Mouse (Mus musculus) heart, postnatal 14 days (tissue): ENCODE data around the gene 2510009E07Rik. TPM values are rescaled to one million over a fixed set of nuclear protein-coding genes. Genes with fewer than 3 reads are reported as not detected.
"Not testable (repeated sequence)": the region's sequence is repeated elsewhere in the genome, so short reads cannot be mapped to it uniquely, and the experiment has no call there.

Experiments
- DNase-seq, 2 experiments: peaks; one replicate each; pipeline ENCODE4 v3.0.0; 2021 to 2022
- intact Hi-C: fragments of 180-260 bp; cut with DNase I; formaldehyde crosslinking; loops from one replicate; pipeline ENCODE4 v1.15.1; 2025
- total RNA-seq, 2 experiments: library from RNA; stranded (reverse); gene quantifications; 2 replicates each; pipeline ENCODE4 v1.2.3; 2021

The 2510009E07Rik gene
- total RNA-seq, 2 experiments from 2014 or later: 29.0 to 31.1 TPM

GRCm38 (mm10) chr16:21690216-21690755, 4.2 kb downstream of the 2510009E07Rik start:
- intact Hi-C loops: loop anchor here (5.0 to 10.0 kb wide), 3 partner anchors 33 to 975 kb away; partner anchors contain the start of genes Clcn2 and Polr2h

GRCm38 (mm10) chr16:21689141-21689540, 5.3 kb downstream of the 2510009E07Rik start:
- DNase-seq: no peak

More at GRCm38 (mm10) chr16:21690216-21690755, 4.2 kb downstream of the 2510009E07Rik start:
- no peak for DNase-seq

GRCm38 (mm10) chr16:21687406-21687805, 7.1 kb downstream of the 2510009E07Rik start:
- intact Hi-C loops: no loop called here

More at GRCm38 (mm10) chr16:21689141-21689540, 5.3 kb downstream of the 2510009E07Rik start:
- intact Hi-C loops: no loop called here

GRCm38 (mm10) chr16:21676791-21677190, 17.7 kb downstream of the 2510009E07Rik start:
- intact Hi-C loops: no loop called here

More at GRCm38 (mm10) chr16:21687406-21687805, 7.1 kb downstream of the 2510009E07Rik start:
- no peak for DNase-seq

GRCm38 (mm10) chr16:21673651-21674050, 20.8 kb downstream of the 2510009E07Rik start:
- DNase-seq, intact Hi-C loops: not testable (repeated sequence)

More at GRCm38 (mm10) chr16:21676791-21677190, 17.7 kb downstream of the 2510009E07Rik start:
- DNase-seq: no peak

GRCm38 (mm10) chr16:21673046-21673445, 21.4 kb downstream of the 2510009E07Rik start:
- intact Hi-C loops, DNase-seq: not testable (repeated sequence)

- no peak for DNase-seq
- intact Hi-C loops: no loop called here
Observed at GRCm38 (mm10) chr16:21671878-21672277, 22.6 kb downstream of the 2510009E07Rik start.

GRCm38 (mm10) chr16:21665423-21665986, 29.0 kb downstream of the 2510009E07Rik start:
- intact Hi-C loops: no loop called here
- no peak for DNase-seq

- intact Hi-C loops: no loop called here
- DNase-seq: no peak
Observed at GRCm38 (mm10) chr16:21664633-21665363, 29.7 kb downstream of the 2510009E07Rik start.

GRCm38 (mm10) chr16:21655961-21656360, 38.5 kb downstream of the 2510009E07Rik start:
- intact Hi-C loops: loop anchor here (5.0 kb wide), 1 partner anchor 36 kb away; the partner anchor contains the start of gene 2510009E07Rik
- DNase-seq: no peak

GRCm38 (mm10) chr16:21655291-21655690, 39.2 kb downstream of the 2510009E07Rik start:
- DNase-seq: peak in 1 of 2 experiments; percentile 12
- intact Hi-C loops: loop anchor here (5.0 kb wide), 1 partner anchor 37 kb away; the partner anchor contains the start of gene 2510009E07Rik

GRCm38 (mm10) chr16:21654384-21654783, 40.1 kb downstream of the 2510009E07Rik start:
- intact Hi-C loops: no loop called here
- no peak for DNase-seq

- intact Hi-C loops: no loop called here
- no peak for DNase-seq
Observed at GRCm38 (mm10) chr16:21653151-21653550, 41.3 kb downstream of the 2510009E07Rik start.

- intact Hi-C loops: no loop called here
- no peak for DNase-seq
Observed at GRCm38 (mm10) chr16:21651161-21651560, 43.3 kb downstream of the 2510009E07Rik start.

- intact Hi-C loops: no loop called here
- no peak for DNase-seq
Observed at GRCm38 (mm10) chr16:21650289-21650688, 44.2 kb downstream of the 2510009E07Rik start.

GRCm38 (mm10) chr16:21648800-21649199, 45.7 kb downstream of the 2510009E07Rik start:
- no peak for DNase-seq
- intact Hi-C loops: no loop called here

GRCm38 (mm10) chr16:21646496-21646895, 48.0 kb downstream of the 2510009E07Rik start:
- intact Hi-C loops: no loop called here
- no peak for DNase-seq

GRCm38 (mm10) chr16:21645915-21646314, 48.5 kb downstream of the 2510009E07Rik start:
- peak; percentile 37 to 62 for DNase-seq
- intact Hi-C loops: no loop called here

- intact Hi-C loops: loop anchor here (5.0 kb wide), 1 partner anchor 48 kb away; the partner anchor contains the start of gene 2510009E07Rik
- no peak for DNase-seq
Observed at GRCm38 (mm10) chr16:21644574-21644973, 49.9 kb downstream of the 2510009E07Rik start.

- DNase-seq: peak; percentile 74 to 80
- intact Hi-C loops: loop anchor here (5.0 kb wide), 1 partner anchor 48 kb away; the partner anchor contains the start of gene 2510009E07Rik
Observed at GRCm38 (mm10) chr16:21644066-21644561, 50.4 kb downstream of the 2510009E07Rik start.
